Mouse (Mus musculus): ENCODE data around the gene Ano10.
"Not testable (repeated sequence)": the region's sequence is repeated elsewhere in the genome, so short reads cannot be mapped to it uniquely, and the experiment has no call there.

Ano10 gene

GRCm38 (mm10) chr9:122193823-122194222, 100.4 kb downstream of the Ano10 start:
- DNase-seq = no peak

GRCm38 (mm10) chr9:122193361-122193760, 100.9 kb downstream of the Ano10 start:
- no peak for DNase-seq

GRCm38 (mm10) chr9:122188724-122189123, 105.5 kb downstream of the Ano10 start:
- DNase-seq = peak; percentile 82

- DNase-seq = no peak
These were observed 106.7 kb downstream of the Ano10 start for GRCm38 (mm10) chr9:122187451-122187921.

- DNase-seq = no peak
These were observed 107.5 kb downstream of the Ano10 start for GRCm38 (mm10) chr9:122186643-122187226.

- DNase-seq = no peak
These were observed 108.3 kb downstream of the Ano10 start for GRCm38 (mm10) chr9:122185953-122186352.

- peak; percentile 86 for DNase-seq
These were observed 109.2 kb downstream of the Ano10 start for GRCm38 (mm10) chr9:122185061-122185460.

- DNase-seq = no peak
These were observed 109.9 kb downstream of the Ano10 start for GRCm38 (mm10) chr9:122184329-122184728.

- no peak for DNase-seq
These were observed 111.1 kb downstream of the Ano10 start for GRCm38 (mm10) chr9:122183074-122183473.

GRCm38 (mm10) chr9:122180105-122180504, 114.1 kb downstream of the Ano10 start:
- no peak for DNase-seq

GRCm38 (mm10) chr9:122178427-122178826, 115.8 kb downstream of the Ano10 start:
- no peak for DNase-seq

- no peak for DNase-seq
These were observed 116.7 kb downstream of the Ano10 start for GRCm38 (mm10) chr9:122177256-122178220.

GRCm38 (mm10) chr9:122174723-122175122, 119.5 kb downstream of the Ano10 start:
- DNase-seq = no peak

- no peak for DNase-seq
These were observed 120.6 kb downstream of the Ano10 start for GRCm38 (mm10) chr9:122173405-122174233.

GRCm38 (mm10) chr9:122172612-122173186, 121.5 kb downstream of the Ano10 start:
- DNase-seq = no peak

- no peak for DNase-seq
These were observed 124.3 kb downstream of the Ano10 start for GRCm38 (mm10) chr9:122169901-122170300.

- DNase-seq = not testable (repeated sequence)
These were observed 126.5 kb downstream of the Ano10 start for GRCm38 (mm10) chr9:122167719-122168118.

- no peak for DNase-seq
These were observed 129.7 kb downstream of the Ano10 start for GRCm38 (mm10) chr9:122164535-122164934.

- no peak for DNase-seq
These were observed 137.2 kb downstream of the Ano10 start for GRCm38 (mm10) chr9:122157079-122157441.

- no peak for DNase-seq
These were observed 137.7 kb downstream of the Ano10 start for GRCm38 (mm10) chr9:122156389-122157078.

GRCm38 (mm10) chr9:122155193-122155592, 139.0 kb downstream of the Ano10 start:
- DNase-seq = no peak

- no peak for DNase-seq
These were observed 140.8 kb downstream of the Ano10 start for GRCm38 (mm10) chr9:122153436-122153835.
